Mouse (Mus musculus): ENCODE results near the gene Itpr1. TPM values are rescaled to one million over a fixed set of nuclear protein-coding genes. Genes with fewer than 3 reads are reported as not detected.
A peak's percentile ranks its signal among the peaks of the same experiment; 100 is the strongest.

Gene Itpr1
- total RNA-seq, 2 experiments from 2014 or later: 11.8 to 14.8 TPM

DNA sequence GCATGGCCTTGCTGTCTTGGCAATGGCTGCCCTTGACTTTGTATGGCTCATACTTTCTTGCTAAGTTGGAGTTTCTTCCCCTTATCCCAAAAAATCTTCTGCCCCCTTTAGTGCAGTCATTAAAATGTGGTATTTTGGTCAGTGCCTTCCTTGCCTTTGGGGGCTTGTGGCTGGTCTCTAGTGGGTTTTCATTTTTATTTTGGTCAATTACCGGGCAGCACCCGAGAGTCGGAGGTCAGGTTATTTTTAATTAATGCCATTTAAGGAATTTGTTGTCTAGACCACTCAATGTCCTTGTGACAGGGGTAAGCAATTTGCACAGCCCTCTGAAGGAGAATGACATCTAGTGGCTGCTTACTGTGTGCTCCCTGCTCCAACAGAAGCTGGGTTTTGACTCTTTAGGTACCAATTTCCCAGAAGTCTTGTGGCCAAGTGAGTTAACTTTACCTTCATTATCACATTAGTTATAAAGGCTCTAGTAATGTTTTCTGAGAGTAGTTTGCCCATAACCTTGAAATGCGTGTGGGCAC is 130.9 kb downstream of the Itpr1 start:
- no peak for DNase-seq
- intact Hi-C loops (cut with DNase I): no loop called here

DNA sequence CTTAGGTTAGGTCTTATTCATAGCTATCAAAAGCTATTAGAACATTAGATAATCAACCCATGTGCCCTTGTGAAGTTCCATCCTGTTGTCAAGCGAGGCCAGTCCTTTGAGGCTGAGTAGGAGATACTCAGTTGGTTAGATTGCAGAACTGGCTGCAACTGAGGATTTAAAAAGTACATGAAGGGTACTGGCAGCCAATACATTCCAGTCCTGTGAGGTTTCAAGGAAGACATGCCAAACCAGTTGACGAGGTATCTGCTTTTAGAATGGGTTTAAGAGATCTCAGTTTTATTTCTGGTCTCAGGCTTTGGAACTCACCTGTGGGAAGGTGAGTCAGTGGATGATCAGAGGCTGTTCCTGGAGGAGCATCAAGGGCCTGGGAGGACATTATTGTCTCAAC is 137.9 kb downstream of the Itpr1 start:
- DNase-seq: no peak
- intact Hi-C loops (cut with DNase I): no loop called here

DNA sequence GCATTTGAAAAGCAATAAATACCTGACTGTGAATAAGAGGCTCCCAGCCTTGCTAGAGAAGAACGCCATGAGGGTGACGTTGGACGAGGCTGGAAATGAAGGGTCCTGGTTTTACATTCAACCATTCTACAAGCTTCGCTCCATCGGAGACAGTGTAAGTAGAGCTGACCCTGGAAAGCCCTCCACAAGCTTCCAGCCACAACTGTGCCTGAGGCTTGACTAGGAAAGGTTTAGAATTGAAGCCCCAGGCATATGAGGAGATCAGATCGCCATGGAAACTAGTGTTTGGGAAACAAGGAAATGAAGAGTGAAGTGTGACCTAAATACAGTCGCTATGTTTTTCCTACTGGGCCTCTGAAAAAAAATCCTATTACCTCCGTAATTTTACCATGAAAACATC is 139.1 kb downstream of the Itpr1 start:
- no peak for DNase-seq
- intact Hi-C loops (cut with DNase I): no loop called here

DNA sequence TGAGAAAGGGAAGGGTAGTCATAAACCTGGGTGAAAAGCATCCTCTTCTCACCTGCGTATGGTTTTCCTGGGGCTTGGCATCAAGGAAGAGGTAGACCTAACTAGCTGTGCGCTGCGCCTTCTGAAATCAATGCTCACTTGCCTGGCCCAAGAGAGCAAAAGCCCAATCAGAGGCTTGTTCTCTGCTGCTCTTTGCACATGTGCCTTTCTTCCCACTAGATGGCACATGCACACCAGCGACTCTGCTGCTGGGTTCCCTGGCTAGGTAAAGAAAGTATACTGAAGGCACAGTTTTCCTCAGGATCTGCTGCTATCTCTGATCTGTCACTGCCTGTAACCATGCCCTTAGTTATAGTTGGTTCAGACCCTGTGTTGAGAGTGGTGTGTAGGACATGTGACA is 154.5 kb downstream of the Itpr1 start:
- intact Hi-C loops (cut with DNase I): no loop called here
- DNase-seq: no peak

- DNase-seq: no peak
- intact Hi-C loops (cut with DNase I): no loop called here
These were observed 156.1 kb downstream of the Itpr1 start for GRCm38 (mm10) chr6:108369031-108369430.

DNA sequence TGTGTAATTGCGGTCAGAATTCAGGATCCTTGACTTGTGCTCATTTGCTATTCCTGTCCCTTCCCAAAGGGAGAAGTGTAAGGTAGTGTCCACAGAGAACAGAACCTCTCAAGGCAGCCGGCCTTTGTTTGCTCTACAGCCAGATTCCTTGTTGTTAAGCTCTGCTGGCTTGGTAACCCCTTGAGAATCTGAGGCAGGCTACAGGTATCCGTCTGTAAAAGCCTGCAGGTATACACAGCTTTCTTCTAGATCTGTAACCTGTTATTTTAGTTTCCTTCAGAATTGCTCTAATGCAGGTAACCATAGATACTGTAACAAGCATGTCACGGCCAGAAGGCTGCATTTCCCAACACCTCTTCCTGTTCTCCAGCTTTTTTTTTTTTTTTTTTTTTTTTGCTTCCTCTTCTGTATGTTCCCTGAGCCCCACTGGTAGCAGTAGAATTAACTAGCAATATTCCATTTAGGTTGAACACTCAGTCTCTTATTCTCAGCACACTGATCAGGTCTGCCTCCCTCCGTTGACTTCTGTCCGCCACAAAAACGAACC is 158.5 kb downstream of the Itpr1 start:
- no peak for DNase-seq
- intact Hi-C loops (cut with DNase I): no loop called here

DNA sequence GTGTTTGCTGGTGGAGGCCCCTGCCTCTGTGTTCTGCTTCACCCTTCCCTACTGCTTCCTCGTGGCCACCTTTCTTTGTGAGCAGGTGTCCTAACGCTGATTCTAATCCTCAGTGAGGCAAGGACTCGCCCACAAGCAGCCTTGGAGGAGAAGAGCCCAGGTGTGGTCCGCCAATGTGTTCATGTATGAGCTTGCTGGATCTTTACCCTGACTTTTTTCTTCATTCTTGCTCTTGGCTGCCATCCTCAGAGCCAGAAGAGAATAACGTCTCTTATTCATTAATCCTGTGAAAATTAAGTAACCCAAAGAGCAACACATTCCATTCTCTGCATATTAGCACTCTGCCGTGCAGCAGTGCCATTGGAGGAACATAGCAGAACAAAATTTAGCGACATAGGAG is 161.1 kb downstream of the Itpr1 start:
- intact Hi-C loops (cut with DNase I): no loop called here
- no peak for DNase-seq

GRCm38 (mm10) chr6:108379041-108379440 is 166.1 kb downstream of the Itpr1 start:
- no peak for DNase-seq
- intact Hi-C loops (cut with DNase I): no loop called here

GRCm38 (mm10) chr6:108380209-108380608 is 167.3 kb downstream of the Itpr1 start:
- intact Hi-C loops (cut with DNase I): no loop called here
- DNase-seq: no peak

- intact Hi-C loops (cut with DNase I): no loop called here
- no peak for DNase-seq
These were observed 177.9 kb downstream of the Itpr1 start for GRCm38 (mm10) chr6:108390624-108391324.

GRCm38 (mm10) chr6:108393131-108393530 is 180.2 kb downstream of the Itpr1 start:
- DNase-seq: no peak
- intact Hi-C loops (cut with DNase I): no loop called here

GRCm38 (mm10) chr6:108397956-108398355 is 185.1 kb downstream of the Itpr1 start:
- no peak for DNase-seq
- intact Hi-C loops (cut with DNase I): no loop called here

DNA sequence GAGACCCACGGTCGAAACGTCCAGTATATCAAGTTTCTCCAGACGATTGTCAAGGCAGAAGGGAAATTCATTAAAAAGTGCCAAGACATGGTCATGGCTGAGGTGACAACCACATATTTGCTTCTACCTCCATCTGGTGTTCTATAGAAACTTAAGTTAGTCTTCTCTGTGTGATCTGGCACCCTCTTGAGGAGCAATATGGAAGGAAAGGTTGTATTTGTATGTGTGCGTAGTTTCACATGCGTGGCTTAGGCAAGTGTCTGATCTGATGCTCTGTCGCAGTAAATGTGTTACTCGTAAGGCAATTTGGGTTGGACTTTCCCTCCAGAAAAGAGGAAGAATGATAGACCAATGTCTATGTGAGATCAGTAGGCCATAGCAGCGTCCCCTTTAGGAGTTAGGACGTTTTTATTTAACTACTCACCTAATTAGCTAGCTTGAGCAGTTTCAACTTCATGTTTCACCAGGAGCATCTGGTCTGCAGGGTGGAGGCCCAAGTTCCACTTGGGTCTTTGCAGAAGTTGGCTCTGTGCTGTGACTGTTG is 188.6 kb downstream of the Itpr1 start:
- DNase-seq: no peak
- intact Hi-C loops (cut with DNase I): no loop called here

GRCm38 (mm10) chr6:108404736-108405135 is 191.8 kb downstream of the Itpr1 start:
- intact Hi-C loops (cut with DNase I): no loop called here
- no peak for DNase-seq

- intact Hi-C loops (cut with DNase I): loop anchor here (1.0 kb wide), 1 partner anchor 310 kb away; no protein-coding TSS in a partner anchor
- peak in 1 of 2 experiments; percentile 17 for DNase-seq
These were observed 195.2 kb downstream of the Itpr1 start for GRCm38 (mm10) chr6:108408053-108408452.

- intact Hi-C loops (cut with DNase I): loop anchor here (1.0 kb wide), 1 partner anchor 310 kb away; no protein-coding TSS in a partner anchor
- no peak for DNase-seq
These were observed 195.8 kb downstream of the Itpr1 start for GRCm38 (mm10) chr6:108408726-108409125.

DNA sequence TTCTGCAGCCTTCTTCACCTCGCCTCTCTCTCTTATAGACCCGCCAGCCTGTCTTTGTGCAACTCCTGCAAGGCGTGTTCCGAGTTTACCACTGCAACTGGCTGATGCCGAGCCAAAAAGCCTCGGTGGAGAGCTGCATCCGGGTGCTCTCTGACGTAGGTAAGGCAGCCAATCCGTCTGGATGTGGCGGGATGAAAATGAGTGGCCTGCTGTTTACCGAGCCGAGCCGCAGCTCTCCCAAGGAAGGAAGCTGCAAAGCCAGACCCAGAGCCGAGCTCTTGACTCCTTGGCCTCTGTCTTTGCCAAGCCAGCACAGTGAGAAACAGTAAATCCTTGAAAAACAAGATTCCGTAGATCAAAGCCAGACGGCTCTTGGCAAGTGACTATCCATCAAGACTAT is 197.9 kb downstream of the Itpr1 start:
- intact Hi-C loops (cut with DNase I): no loop called here
- DNase-seq: no peak

GRCm38 (mm10) chr6:108411201-108411600 is 198.3 kb downstream of the Itpr1 start:
- intact Hi-C loops (cut with DNase I): no loop called here

GRCm38 (mm10) chr6:108413006-108413405 is 200.1 kb downstream of the Itpr1 start:
- intact Hi-C loops (cut with DNase I): no loop called here
- no peak for DNase-seq

More at GRCm38 (mm10) chr6:108411201-108411600, 198.3 kb downstream of the Itpr1 start:
- DNase-seq: no peak

DNA sequence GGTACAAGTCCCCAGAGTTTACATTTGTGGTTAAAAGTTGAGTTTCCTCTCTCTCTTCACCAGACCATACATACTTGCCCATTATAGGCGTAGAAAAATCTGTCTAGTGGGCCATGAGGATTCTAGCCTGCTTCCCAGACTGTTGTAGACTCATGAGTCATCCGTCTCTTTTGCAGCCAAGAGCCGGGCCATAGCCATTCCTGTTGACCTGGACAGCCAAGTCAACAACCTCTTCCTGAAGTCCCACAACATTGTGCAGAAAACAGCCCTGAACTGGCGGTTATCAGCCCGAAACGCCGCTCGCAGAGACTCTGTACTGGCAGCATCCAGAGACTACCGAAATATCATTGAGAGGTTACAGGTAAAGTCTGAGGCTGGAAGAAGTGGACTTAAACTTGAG is 200.7 kb downstream of the Itpr1 start:
- intact Hi-C loops (cut with DNase I): no loop called here
- DNase-seq: no peak

- no peak for DNase-seq
- intact Hi-C loops (cut with DNase I): no loop called here
These were observed 203.0 kb downstream of the Itpr1 start for GRCm38 (mm10) chr6:108415847-108416246.

- intact Hi-C loops (cut with DNase I): no loop called here
- DNase-seq: peak; percentile 41 to 51
These were observed 204.6 kb downstream of the Itpr1 start for GRCm38 (mm10) chr6:108417508-108417907.

Data from gastrocnemius, postnatal 36 days (tissue).